Mouse (Mus musculus) T-helper 2 cell (primary cell): ENCODE results near the gene Gm30302.

Source experiments
- in situ Hi-C: fragments of 300-600 bp; cut with MboI, MseI; formaldehyde crosslinking; loops from one replicate; pipeline ENCODE4 v1.15.1; 2025; ENCODE audit warnings: high pct_unique_total_duplicates

Gene Gm30302

DNA sequence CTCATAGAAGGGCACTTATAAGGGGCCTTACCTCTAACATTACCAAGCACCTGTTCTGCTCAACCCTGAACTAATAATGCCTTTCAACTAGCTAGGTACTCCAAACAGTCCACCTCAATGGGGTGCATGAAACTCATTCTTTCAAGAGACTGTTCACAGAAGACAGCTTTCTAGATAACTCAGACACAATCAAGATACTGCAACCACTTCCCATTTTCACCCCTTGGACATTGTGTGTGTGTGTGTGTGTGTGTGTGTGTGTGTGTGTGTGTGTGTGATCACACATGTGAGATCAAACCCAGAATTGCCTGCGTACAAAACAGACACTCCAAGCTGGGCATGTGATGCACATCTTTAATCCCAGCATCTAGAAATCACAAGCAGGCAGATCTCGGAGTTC lies 60.8 kb downstream of the Gm30302 start:
- in situ Hi-C loops, result no loop called here

- in situ Hi-C loops, result no loop called here
Observed at GRCm38 (mm10) chr13:49736430-49736829, 62.4 kb downstream of the Gm30302 start.
